Mouse (Mus musculus) erythroblast, embryonic 14.5 days (primary cell): Measurements from ENCODE around the gene Banp.

ENCODE experiments used
- GATA1 ChIP-seq: IDR thresholded peaks from 2 replicates; pipeline ENCODE4 v1.6.1; 2012; ENCODE audit warnings: low read length, inconsistent platforms, mixed read lengths
- TAL1 ChIP-seq: IDR thresholded peaks from 3 replicates; pipeline ENCODE4 v1.6.1; 2012; ENCODE audit warnings: low read length, inconsistent platforms, mixed read lengths

GRCm38 (mm10) chr8:121911400-121911799 is 38.1 kb upstream of the Banp start:
- TF ChIP-seq TAL1 (no peak), GATA1 (no peak)
